In the genomic region with DNA sequence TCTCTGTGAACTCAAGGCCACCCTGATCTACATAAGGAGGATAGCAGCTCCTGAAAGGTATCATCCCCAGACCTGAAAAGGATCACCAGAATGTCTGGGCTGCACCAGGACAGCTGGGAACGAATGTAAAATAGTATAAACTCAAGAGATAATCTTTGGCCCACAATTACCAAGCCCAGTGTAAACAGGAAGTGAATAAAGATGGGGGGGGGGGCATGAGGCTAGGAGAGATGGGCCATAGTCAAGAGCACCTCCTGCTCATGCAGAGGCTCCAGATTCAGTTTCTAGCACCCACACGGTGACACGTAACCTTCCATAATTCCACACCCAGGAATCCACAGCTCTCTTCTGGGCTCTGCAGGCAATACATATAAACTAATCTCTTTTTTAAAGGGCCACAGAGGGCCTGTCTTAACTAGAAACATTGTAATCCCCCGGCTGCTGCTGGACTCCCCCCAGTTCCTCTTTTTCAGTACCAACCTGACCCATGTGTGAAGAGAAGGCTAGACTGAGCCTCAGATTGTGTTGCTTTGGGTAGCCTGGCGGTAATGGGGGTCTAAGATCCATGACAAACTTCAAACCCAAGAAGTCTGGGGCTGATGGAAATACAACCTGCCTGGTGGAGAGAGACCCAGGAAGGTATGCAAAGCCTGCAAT, we compare ENCODE assay signal across 12 mouse cellular contexts. TPM values are rescaled to one million over a fixed set of nuclear protein-coding genes. Genes with fewer than 3 reads are reported as not detected.
DNase-seq lines count a peak whose midpoint lies in the region; ATAC-seq and TF ChIP-seq lines count a peak whose summit lies in the region.
"Had no signal": no experiment of that assay in that cellular context is flagged by ENCODE, and none has a peak within 500 bp of the region (broad histone marks: within the 10 kb centered on the region; RNA-seq: fewer than 3 reads in every experiment).

No protein-coding gene starts in this region.

- no peak for ATAC-seq in liver, embryonic 12.5 days
- ATAC-seq in embryonic facial prominence, embryonic 15.5 days (ENCODE audit: insufficient number of reproducible peaks, low FRiP score, low TSS enrichment, low read depth), result no peak
- ATAC-seq in monocyte, adult 5-6 weeks (replicated peaks; ENCODE audit: insufficient number of reproducible peaks, low FRiP score, low TSS enrichment, poor library complexity, severe bottlenecking), result 0 out of 2 replicates have a peak, but pooled peaks have one; percentile 7
- no peak for ATAC-seq in megakaryocyte-erythroid progenitor cell, adult 5-6 weeks (replicated peaks; ENCODE audit: low FRiP score, low TSS enrichment, poor library complexity, severe bottlenecking)

- no peaks in the 10 kb centered on the region for H3K27me3 ChIP-seq in cerebellum, adult 2 months (ENCODE audit: control insufficient read depth, insufficient read depth, low read length)
- no peaks in the 10 kb centered on the region for H3K27me3 ChIP-seq in liver, adult 2 months (ENCODE audit: control insufficient read depth, insufficient read depth, low read length)
- H3K27me3 ChIP-seq in liver, embryonic 12.5 days (replicated peaks), result no peaks in the 10 kb centered on the region
- H3K27me3 ChIP-seq in embryonic facial prominence, embryonic 15.5 days, result no peaks in the 10 kb centered on the region
- H3K27me3 ChIP-seq: hindbrain, embryonic 12.5 days had no signal

- H3K4me3 ChIP-seq in cerebellum, adult 2 months (replicated peaks; ENCODE audit: insufficient read depth, low read depth, low read length), result no peak overlapping the region
- H3K4me3 ChIP-seq in liver, adult 2 months (ENCODE audit: insufficient read depth, low read depth, low read length), result no peak overlapping the region
- no peak overlapping the region for H3K4me3 ChIP-seq in liver, embryonic 12.5 days
- H3K4me3 ChIP-seq in embryonic facial prominence, embryonic 15.5 days (replicated peaks), result no peak overlapping the region
- H3K4me3 ChIP-seq: hindbrain, embryonic 12.5 days; midbrain, embryonic 10.5 days had no signal

- TF ChIP-seq CTCF in cerebellum, adult 2 months (IDR thresholded peaks at IDR 0.05; ENCODE audit: borderline replicate concordance, insufficient read depth, low read depth, low read length), result no peak
- TF ChIP-seq CTCF in liver, adult 2 months (IDR thresholded peaks at IDR 0.05; ENCODE audit: low read depth, low read length), result no peak

- H3K4me1 ChIP-seq in cerebellum, adult 2 months (ENCODE audit: control insufficient read depth, insufficient read depth, low read length), result peaks cover 43% of the 10 kb centered on the region
- peaks cover 62% of the 10 kb centered on the region for H3K4me1 ChIP-seq in liver, adult 2 months (ENCODE audit: control insufficient read depth, insufficient read depth, low read length)
- H3K4me1 ChIP-seq in liver, embryonic 12.5 days, result peaks cover 91% of the 10 kb centered on the region
- H3K4me1 ChIP-seq in embryonic facial prominence, embryonic 15.5 days, result peaks cover 54% of the 10 kb centered on the region

- H3K36me3 ChIP-seq in liver, adult 2 months (ENCODE audit: control insufficient read depth, insufficient read depth, low read length), result no peaks in the 10 kb centered on the region
- H3K36me3 ChIP-seq in liver, embryonic 12.5 days, result peaks cover 50% of the 10 kb centered on the region
- H3K36me3 ChIP-seq in embryonic facial prominence, embryonic 15.5 days, result no peaks in the 10 kb centered on the region

- no peaks in the 10 kb centered on the region for H3K9me3 ChIP-seq in liver, embryonic 12.5 days (replicated peaks)
- no peaks in the 10 kb centered on the region for H3K9me3 ChIP-seq in embryonic facial prominence, embryonic 15.5 days (replicated peaks)
- H3K9me3 ChIP-seq: hindbrain, embryonic 12.5 days; midbrain, embryonic 10.5 days had no signal

- H3K9ac ChIP-seq in liver, adult 2 months (ENCODE audit: low read depth, low read length), result no peak overlapping the region
- H3K9ac ChIP-seq in liver, embryonic 12.5 days, result no peak overlapping the region
- no peak overlapping the region for H3K9ac ChIP-seq in embryonic facial prominence, embryonic 15.5 days
- H3K9ac ChIP-seq: hindbrain, embryonic 12.5 days had no signal

- H3K4me2 ChIP-seq in liver, embryonic 12.5 days, result no peak overlapping the region
- H3K4me2 ChIP-seq in embryonic facial prominence, embryonic 15.5 days (replicated peaks), result no peak overlapping the region
- H3K4me2 ChIP-seq: hindbrain, embryonic 12.5 days had no signal

- no peak overlapping the region for H3K27ac ChIP-seq in cerebellum, adult 2 months (ENCODE audit: insufficient read depth, low read length)
- peak overlapping the region; percentile 29 for H3K27ac ChIP-seq in liver, adult 2 months (replicated peaks; ENCODE audit: insufficient read depth, low read depth, low read length)
- no peak overlapping the region for H3K27ac ChIP-seq in liver, embryonic 12.5 days
- peak overlapping the region; percentile 78; the same call in 1 of the 2 replicates for H3K27ac ChIP-seq in embryonic facial prominence, embryonic 15.5 days (replicated peaks)
- H3K27ac ChIP-seq: hindbrain, embryonic 12.5 days; midbrain, embryonic 10.5 days had no signal

- TF ChIP-seq POLR2A in cerebellum, adult 2 months (IDR thresholded peaks at IDR 0.05; ENCODE audit: borderline replicate concordance, insufficient read depth, low read length), result no peak
- TF ChIP-seq POLR2A in liver, adult 2 months (IDR thresholded peaks at IDR 0.05; ENCODE audit: extremely low read depth, insufficient read depth, low read length), result no peak

- H3K79me2 ChIP-seq in liver, adult 2 months (ENCODE audit: control insufficient read depth, insufficient read depth, low read length), result peaks cover 79% of the 10 kb centered on the region

- peak; percentile 11 for DNase-seq in cerebellum, adult 9-11 months
- DNase-seq in cerebellum, adult 2 months, result no peak
- no peak for DNase-seq in liver, adult 2 months (ENCODE audit: extremely low read depth, low read depth, low spot score)
- DNase-seq in frontal cortex, postnatal 14 days (ENCODE audit: low spot score in 2 of 2), result no peak
- DNase-seq: embryo, embryonic 11 days; layer of hippocampus, postnatal 36 days had no signal

- WGBS in cerebellum, adult 2 months, result 93% methylated on average over 5 of the region's 5 CpGs
- WGBS in liver, adult 2 months, result 62% methylated on average over 5 of the region's 5 CpGs
- 62% methylated on average over 5 of the region's 5 CpGs for WGBS in liver, embryonic 12.5 days (ENCODE audit: insufficient replicate concordance)
- WGBS in embryonic facial prominence, embryonic 15.5 days, result 74% methylated on average over 5 of the region's 5 CpGs

RNA-seq across cellular contexts. Expression of gene Myh9, which starts 11.4 kb away (rescaled TPM):
- polyA plus RNA-seq in cerebellum, adult 2 months (2012; rRNA removed), result 44.2 and 45.2 TPM in 2 replicates
- total RNA-seq in liver, adult 2 months (2014; rRNA removed), result 54.4 and 69.5 TPM in 2 replicates
- polyA plus RNA-seq in liver, adult 2 months (2012; rRNA removed), result 22.5 and 24.1 TPM in 2 replicates
- polyA plus RNA-seq in liver, embryonic 12.5 days (2016; fragmentation: Nextera tagmentation; extraction: Ambion mirVana), result 32.5 and 34.2 TPM in 2 replicates
- 41.1 and 41.7 TPM in 2 replicates for polyA plus RNA-seq in embryonic facial prominence, embryonic 15.5 days (2015; fragmentation: Nextera tagmentation; extraction: Ambion mirVana)
- total RNA-seq in monocyte, adult 5-6 weeks (2017), result 908 to 1,221 TPM (median 925 TPM) in 3 replicates
- total RNA-seq in megakaryocyte-erythroid progenitor cell, adult 5-6 weeks (2014; fragmentation: Nextera tagmentation), result 98.3 and 144 TPM in 2 replicates
- 195 and 198 TPM in 2 replicates for total RNA-seq in megakaryocyte-erythroid progenitor cell, adult 5-6 weeks (2017)

Comparison
In these comparisons a context has a peak if more than half of its experiments do, and no peak if none do; other contexts are left out.
1. H3K27ac ChIP-seq: peak in liver, adult 2 months (single experiment) and embryonic facial prominence, embryonic 15.5 days (single experiment); none in cerebellum, adult 2 months (single experiment) and liver, embryonic 12.5 days (single experiment).